Mouse (Mus musculus) left cerebral cortex, postnatal 25 days (tissue): ENCODE data around the gene Smim5. TPM values are rescaled to one million over a fixed set of nuclear protein-coding genes. Genes with fewer than 3 reads are reported as not detected.

Experiments used
- DNase-seq, 2 experiments: peaks; one replicate each; pipeline ENCODE4 v3.0.0; 2022; ENCODE audit warnings: low spot score in 2 of 2, mixed read lengths in 1 of 2
- intact Hi-C: fragments of 180-260 bp; cut with DNase I; formaldehyde crosslinking; loops from one replicate; pipeline ENCODE4 v1.15.1; 2025
- total RNA-seq, 2 experiments: library from RNA; stranded (reverse); gene quantifications; 2 replicates each; pipeline ENCODE4 v1.2.3; 2021

Gene Smim5
- total RNA-seq, 2 experiments from 2014 or later = 0.32 TPM; not detected in 1

DNA sequence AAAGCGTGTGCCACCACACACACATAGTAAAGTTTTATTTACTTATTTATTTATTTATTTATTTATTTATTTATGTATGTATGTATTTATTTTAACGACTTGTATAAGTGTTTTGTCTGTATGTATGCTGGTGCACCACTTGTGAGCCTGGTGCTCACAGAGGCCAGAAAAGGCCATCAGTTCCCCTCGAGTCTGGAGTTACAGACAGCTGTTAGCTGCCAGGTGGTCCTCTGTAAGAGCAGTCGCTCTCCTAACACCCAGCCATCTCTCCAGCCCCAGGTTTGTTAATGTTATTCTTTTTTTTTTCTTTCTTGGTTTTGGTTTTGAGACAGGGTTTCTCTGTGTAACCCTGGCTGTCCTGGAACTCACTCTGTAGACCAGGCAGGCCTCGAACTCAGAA lies 18.9 kb downstream of the Smim5 start:
- no peak for DNase-seq
- intact Hi-C loops = no loop called here

DNA sequence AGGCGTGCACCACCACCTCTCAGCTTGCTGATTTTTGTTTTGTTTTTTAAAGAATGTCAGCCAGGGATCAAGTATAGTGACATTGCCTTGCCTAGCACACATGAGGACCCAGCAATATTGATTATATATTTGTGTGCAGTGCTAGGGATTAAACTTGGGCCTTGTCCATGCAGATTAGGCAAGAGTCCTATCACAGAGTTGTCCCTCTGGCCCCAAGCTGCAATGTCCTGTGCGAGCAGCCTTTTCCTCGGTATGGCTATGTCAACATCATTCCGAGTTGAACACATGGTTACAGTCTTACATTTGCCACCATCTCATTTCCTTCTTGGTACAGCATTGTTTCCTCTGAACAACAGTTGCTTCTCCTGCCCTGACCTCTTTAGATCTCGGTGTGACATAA lies 19.3 kb downstream of the Smim5 start:
- intact Hi-C loops = no loop called here
- no peak for DNase-seq

DNA sequence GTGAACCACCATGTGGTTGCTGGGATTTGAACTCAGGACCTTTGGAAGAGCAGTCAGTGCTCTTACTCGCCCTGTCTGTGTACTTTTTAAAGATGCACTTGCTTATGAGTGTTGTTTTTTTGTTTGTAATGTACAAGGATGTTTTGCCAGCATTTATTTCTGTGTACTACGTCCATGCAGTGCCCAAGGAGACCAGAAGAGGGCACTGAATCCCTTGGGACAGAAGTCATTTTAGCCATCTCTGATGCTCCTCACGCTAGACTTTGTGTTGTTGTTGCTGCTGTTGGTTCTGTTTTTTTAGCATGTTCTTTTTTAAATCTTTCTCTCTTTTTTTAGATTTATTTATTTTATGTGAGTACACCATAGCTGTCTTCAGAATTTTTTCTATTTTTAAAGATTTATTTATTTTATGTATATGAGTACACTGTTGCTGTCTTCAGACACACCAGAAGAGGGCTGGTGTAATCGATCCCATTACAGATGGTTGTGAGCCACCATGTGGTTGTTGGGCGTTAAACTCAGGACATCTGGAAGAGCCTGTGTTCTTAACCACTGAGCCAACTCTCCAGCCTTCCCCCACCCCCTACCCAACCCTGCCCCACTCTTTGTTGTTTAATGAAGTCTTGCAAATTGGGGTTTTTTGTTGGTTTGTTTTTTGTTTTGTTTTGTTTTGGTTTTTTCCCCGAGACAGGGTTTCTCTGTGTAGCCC lies 20.5 kb downstream of the Smim5 start:
- intact Hi-C loops = no loop called here
- DNase-seq = peak; percentile 26 to 54

DNA sequence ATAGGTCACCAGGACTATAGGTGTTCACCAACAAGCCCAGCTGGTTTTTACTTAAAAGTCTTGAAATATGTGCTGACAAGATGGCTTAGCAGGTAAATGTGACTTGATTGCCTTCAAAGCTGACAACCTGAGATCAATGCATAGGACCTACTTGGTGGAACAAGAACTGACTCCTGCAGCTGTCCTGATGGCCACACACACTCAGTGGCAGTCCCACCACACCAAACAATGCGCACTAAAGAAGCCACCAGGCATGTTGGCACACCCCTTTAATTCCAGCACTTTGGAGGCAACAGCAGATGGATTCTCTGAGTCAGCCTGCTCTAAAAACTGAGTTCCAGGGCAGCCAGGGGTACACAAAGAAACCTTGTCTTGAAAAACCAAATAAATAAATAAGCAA lies 22.2 kb downstream of the Smim5 start:
- no peak for DNase-seq
- intact Hi-C loops = no loop called here

DNA sequence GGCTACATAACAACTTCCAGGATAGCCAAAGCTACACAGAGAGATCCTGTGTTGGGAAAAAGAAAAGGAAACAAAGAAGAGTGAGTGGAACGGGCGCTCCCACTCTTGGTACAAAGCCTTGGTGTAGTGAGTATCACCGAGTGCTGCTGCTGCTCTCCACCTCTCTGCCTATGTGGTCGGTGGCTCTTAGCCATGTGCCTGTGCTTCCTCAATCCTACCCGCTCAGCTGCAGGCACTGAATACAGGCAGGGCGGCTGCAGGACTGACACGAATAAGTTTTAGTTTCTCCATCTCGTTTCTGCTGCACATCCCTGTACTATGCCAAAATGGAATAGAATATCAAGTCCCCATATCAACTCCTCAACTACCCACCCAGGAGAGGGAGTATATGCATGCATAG lies 29.3 kb downstream of the Smim5 start:
- intact Hi-C loops = no loop called here
- no peak for DNase-seq

DNA sequence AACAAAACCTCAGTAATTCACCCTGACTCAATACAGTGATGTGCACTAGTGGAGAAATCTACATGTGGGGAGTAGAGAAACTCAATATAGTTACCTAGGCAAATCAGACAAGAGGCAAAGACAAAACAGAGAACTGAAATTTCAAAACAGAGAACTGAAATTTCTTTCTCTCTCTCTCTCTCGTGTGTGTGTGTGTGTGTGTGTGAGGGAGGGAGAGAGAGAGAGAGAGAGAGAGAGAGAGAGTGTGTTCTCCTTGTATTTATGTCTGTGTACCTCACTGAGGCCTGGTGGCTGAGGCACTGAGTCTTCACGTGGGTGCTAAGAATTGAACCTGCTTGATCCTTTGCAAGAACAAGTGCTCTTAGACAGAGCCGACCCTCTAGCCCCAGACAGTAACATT lies 30.1 kb downstream of the Smim5 start:
- DNase-seq = no peak
- intact Hi-C loops = loop anchor here (10.0 kb wide), 2 partner anchors 175 to 535 kb away; partner anchors contain the start of gene Qrich2

DNA sequence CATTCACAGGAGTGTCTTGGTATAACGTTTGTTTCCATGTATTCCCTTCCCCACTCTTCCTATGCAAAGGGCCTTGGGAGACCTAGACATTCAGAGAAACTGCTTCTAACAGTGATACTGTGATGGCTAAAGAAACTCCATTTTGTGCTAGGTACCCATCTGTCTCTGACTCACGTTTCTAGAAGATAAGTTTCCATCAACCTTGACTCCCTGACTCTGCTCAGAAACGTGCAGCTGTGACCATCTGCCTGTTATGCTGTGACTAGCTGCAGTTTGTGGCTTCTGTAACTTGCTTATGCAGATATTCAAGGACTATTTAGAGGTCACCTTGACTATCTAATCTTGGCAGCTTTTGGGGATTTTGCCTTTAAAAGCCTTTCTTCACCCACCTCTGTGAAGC lies 31.5 kb downstream of the Smim5 start:
- intact Hi-C loops = loop anchor here (10.0 kb wide), 2 partner anchors 174 to 534 kb away; partner anchors contain the start of gene Qrich2
- no peak for DNase-seq

DNA sequence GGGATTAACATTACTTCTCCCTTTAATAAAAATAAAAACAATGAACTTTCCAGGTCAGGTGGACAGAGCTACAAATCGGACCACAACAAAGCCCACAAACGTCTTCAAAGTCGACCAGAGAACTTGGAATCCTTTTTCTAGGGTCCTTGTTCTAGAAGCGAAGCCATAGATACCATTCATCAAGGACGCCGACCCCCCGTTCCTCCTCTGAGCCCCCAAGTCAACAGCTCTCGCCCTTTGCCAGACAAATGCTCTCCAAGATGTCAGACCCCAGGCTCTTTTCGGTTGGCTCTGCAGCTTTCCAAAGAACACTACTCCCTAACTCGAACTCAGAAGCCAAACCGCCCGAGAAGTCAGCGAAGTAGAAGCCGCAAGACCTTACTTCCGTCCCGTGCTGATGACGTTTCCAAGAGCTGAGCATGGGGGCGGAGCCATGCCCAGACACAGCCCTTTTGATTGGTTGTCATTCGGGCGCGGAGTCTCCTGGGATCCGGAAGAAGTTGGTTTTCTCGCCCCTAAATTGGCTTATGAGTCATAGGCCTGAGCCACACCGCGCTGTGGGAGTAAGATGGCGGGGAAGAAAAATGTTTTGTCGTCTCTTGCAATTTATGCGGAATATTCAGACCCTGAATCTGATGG lies 33.5 kb downstream of the Smim5 start, which contains the start of the genes Sap30bp and Recql5:
TSS of gene Sap30bp (plus strand) at position 175 of the 639 bp plus-strand sequence.
TSS of gene Recql5 (minus strand) at position 370 of the 639 bp plus-strand sequence.
- intact Hi-C loops = loop anchor here (10.0 kb wide), 2 partner anchors 172 to 532 kb away; partner anchors contain the start of gene Qrich2
- DNase-seq = peak; percentile 98 to 99

DNA sequence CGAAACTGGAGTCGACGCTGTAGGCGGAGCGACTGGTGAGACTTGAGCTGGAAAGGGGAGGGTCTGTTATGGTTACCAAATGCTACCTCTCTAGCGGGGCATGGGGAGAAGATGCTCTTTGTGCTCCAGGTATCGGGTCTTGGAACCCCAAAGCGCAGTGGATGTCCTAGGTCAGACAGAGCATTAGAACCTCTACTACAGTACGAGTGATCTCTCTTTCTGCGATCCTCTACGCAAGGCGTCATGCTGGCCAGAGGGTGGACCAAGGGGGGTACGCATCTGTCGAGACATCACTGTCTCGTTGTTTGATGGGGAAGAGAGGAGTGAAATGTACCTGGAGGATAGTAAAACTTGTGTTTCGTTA lies 34.0 kb downstream of the Smim5 start:
- no peak for DNase-seq
- intact Hi-C loops = loop anchor here (10.0 kb wide), 2 partner anchors 171 to 531 kb away; partner anchors contain the start of gene Qrich2

DNA sequence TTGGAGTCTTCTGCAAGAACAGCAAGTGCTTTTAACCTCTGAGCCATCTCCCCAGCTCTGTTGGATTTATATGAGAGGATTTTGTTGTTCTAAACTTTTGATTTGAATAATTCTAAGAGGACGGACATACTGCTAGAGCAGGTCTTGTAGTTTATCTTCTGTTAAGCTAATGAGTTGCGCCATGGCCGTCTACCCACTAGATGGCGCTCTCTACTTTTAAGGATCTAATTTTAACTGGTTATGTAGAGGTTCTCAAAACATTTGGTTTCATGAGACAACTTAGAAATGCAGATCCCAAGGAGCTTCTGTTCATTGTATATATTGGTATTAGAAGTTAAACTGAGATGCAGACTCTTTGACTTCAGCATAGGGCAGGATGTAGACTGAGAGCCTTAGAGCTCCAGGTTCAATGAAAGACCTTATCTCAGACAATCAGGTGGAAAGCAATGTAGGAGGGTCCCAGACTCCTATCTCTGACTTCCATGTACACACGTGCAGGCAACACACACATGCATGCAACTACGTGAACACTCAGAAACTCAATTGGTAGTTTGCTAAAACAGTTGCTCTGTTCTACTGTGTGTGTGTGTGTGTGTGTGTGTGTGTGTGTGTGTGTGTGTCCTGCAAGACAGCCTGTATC lies 40.0 kb downstream of the Smim5 start:
- peak; percentile 58 to 76 for DNase-seq
- intact Hi-C loops = loop anchor here (2.0 to 10.0 kb wide), 3 partner anchors 59 to 525 kb away; partner anchors contain the start of gene Qrich2

DNA sequence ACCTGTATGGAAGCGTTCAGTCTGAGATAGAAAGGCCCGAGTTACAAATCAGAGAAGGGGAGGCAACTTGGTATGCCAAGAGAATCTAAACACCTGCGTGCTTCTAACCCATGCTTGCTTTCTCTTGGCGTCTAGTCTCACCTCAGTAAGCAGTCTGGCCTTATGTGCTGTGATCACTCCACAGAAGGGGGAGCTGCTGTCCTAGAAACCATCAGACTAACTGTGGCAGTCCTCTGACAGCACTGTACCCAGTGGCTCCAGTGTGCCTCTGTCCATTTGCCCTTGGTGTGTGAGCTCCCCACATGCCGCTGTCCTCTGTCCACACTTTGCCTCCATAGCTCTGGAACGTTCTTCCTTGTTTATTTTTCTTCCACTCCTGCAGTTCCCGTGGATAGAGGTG lies 42.2 kb downstream of the Smim5 start:
- intact Hi-C loops = no loop called here
- DNase-seq = no peak

DNA sequence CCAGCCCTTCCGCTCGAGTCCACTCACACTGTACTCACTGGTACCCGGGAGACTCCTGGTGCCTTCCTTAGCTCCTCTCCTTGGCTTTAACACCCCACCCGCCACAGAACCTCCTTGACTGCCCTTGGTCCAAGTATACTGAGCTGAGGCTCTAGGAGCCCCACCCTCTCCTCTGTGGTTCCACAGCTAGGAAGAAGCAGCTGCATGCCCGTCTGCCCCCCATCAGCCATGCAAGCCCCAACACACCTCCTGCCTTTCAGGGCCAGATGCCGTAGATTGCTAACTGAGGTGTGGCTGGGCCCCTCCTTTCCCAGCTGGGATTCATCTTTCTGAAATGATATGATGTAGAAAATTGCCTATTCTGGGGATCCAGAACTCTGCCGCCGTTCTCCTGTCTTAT lies 45.5 kb downstream of the Smim5 start:
- no peak for DNase-seq
- intact Hi-C loops = no loop called here

DNA sequence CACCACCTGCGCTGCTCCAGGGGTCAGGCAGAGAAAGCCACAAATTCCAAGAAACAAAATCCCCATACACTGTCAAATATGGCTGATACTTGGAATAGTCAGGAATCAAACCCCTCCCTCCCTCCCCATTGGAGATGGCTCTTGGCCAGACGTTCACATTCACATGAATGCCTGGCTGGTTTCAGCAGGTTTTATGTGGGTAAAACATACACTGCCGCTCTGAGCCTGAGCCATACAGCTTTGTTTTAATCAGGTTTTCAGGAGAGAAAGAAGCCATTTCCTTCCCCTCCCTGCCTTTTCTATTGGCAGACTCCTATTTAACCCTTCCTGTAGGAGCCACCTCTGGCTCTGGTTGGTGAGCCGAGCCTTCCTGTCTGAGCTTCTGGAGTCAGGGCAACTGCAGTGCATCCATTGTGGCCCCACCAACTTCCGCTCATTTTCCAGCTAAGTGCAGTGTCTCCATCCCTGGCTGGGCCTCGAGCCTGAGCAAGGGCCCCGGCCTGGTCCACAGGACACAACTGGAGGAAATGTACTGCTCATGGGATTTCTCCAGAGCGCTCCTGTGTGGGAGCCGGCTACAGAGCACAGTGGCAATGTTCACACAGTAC lies 46.6 kb downstream of the Smim5 start:
- intact Hi-C loops = no loop called here

DNA sequence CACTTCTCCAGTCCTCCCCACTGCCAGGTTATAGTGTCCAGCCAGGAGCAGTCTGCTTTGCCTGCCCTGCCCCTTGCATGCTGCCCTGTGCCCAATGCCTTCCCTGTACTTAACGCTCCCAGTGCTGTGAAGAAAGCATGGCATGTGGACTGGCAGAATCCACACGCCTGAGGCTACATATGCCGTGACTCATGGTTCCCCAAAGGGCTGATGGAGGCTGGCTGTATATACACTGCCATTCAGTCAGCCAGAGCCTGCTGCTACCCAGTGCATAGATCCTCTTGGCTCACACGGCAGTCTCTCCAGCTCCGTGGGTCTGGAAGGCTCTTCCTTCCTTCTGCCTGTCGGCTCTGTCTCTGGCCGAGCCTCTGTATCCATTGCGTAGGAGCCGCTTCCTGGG lies 48.5 kb downstream of the Smim5 start:
- no peak for DNase-seq

More for the DNA sequence above, 46.6 kb downstream of the Smim5 start:
- DNase-seq = no peak

DNA sequence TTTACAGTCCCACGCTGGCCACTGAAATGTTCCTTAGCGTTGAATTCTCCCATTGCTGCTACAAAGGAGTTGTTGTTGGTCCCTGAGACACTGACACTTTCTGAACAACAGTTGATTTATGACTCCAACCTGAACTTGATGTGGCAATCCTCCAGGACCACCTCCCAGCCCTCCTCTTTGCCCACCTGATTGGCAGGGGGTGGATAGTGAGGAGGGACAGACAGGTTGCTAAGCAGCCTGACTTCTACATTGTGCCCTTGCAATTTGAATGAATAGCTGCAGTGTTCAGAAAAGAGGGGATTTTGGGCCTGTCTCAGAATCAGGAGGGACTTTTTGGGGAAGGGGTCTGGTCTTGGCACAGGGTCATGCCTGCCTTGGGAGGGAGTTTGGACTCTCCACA lies 51.0 kb downstream of the Smim5 start:
- DNase-seq = no peak
- intact Hi-C loops = no loop called here

More for the DNA sequence above, 48.5 kb downstream of the Smim5 start:
- intact Hi-C loops = no loop called here

DNA sequence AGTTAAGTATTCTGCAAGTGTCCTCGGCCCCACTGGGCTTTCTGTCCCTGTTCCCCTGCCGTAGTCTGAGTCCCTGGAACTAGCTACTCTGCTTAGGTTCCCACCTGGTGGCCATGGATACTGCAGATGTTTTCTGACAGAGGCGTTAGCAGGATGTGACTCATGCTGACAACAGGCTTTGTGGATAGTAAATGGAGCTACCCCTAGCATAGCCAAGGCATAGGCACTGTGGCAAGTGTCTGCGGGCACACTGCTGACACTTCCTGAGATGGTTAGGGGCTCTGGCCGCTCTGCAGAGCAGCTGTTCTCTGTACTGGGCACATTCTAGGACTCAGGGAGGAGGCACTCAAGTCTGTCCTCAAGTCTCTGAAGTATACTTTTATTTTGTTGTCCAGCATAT lies 54.9 kb downstream of the Smim5 start:
- intact Hi-C loops = no loop called here
- no peak for DNase-seq

DNA sequence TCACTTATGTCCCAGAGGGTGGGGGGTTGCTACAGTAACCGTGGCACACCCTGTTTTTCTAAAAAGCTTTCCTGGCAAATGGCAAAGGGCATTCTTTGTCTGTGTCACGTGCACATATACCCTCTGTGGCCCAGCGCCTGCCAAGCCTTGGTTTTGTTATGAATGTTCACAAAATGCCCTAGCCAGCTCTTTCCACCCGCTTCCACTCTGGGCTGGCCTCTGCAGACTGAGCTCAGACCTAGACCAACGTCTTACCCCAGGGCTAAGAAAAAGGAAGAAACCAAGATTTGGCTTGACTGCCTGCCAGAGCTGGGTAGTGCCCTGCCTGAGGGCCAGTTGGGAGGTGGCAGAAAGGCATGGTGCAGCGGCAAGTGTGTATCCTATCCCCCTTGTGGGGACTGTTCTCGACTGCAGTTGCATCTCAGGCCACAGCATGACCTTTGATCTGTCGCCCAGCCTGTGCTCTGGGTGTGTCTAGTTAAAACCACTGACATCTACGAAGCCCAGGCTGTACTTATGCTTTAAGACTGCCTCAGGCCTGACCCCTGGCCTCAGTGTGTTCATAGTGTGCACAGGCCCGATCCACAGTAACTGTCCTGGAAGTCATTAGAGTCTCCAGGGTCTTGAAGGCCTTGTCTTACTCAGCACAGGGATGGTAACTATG lies 55.6 kb downstream of the Smim5 start:
- intact Hi-C loops = no loop called here
- no peak for DNase-seq
